Mouse (Mus musculus) liver, embryonic 14.5 days (tissue): ENCODE data around the gene Supt7l.

Experiments used
- CTCF ChIP-seq: IDR thresholded peaks from 2 replicates; pipeline ENCODE4 v1.5.1; 2016; ENCODE audit warnings: antibody characterized with exemption, low read depth, control low read depth
- EP300 ChIP-seq: IDR thresholded peaks from 2 replicates; pipeline ENCODE4 v1.6.1; 2016; ENCODE audit warnings: antibody characterized with exemption, low read depth

DNA sequence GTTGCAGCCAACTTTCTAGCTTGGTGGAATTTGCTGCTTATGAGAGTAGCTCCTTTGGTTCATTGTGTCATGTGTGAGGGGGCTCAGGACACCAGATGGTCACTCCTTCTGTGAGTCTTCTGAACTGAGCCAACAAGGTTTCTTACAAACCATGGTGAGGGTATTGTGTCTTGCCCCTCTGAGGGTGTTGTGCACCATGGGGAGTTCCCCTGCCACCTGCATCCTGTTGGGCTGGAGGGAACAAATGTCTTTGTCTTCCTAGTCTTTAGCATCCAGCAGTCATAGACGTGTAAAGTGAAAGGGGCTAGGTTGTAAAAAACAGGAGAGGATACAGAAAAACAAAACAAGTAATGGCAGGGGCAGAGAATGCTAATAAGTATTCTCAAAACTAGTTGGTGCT is 31.8 kb upstream of the Supt7l start:
- TF ChIP-seq CTCF (no peak), EP300 (no peak)
